ENCODE assay signal across 9 mouse cellular contexts in genomic region chr19:36677101-36678081, GRCm38 (mm10). TPM values are rescaled to one million over a fixed set of nuclear protein-coding genes. Genes with fewer than 3 reads are reported as not detected.
DNase-seq lines count a peak whose midpoint lies in the region; ATAC-seq and TF ChIP-seq lines count a peak whose summit lies in the region.
"Had no signal": no experiment of that assay in that cellular context is flagged by ENCODE, and none has a peak within 500 bp of the region (broad histone marks: within the 10 kb centered on the region; RNA-seq: fewer than 3 reads in every experiment).

No protein-coding gene starts in this region.

- no peak for TF ChIP-seq CTCF in midbrain, postnatal 0 days (IDR thresholded peaks at IDR 0.05)

- H3K4me3 ChIP-seq in midbrain, embryonic 10.5 days = no peak overlapping the region
- H3K4me3 ChIP-seq in midbrain, embryonic 14.5 days (replicated peaks; ENCODE audit: low read depth, low read length) = no peak overlapping the region
- no peak overlapping the region for H3K4me3 ChIP-seq in heart, embryonic 16.5 days (ENCODE audit: low read length)
- no peak overlapping the region for H3K4me3 ChIP-seq in midbrain, postnatal 0 days (ENCODE audit: low read depth, low read length)

- H3K27ac ChIP-seq in midbrain, embryonic 10.5 days (replicated peaks) = no peak overlapping the region; the same call in 1 of the 2 replicates
- no peak overlapping the region for H3K27ac ChIP-seq in midbrain, embryonic 14.5 days (replicated peaks; ENCODE audit: low read depth, low read length)
- H3K27ac ChIP-seq in heart, embryonic 16.5 days (ENCODE audit: low read length) = peak overlapping the region; percentile 74
- peak overlapping the region; percentile 69 for H3K27ac ChIP-seq in midbrain, postnatal 0 days (ENCODE audit: low read depth, low read length)

- no peak overlapping the region for H3K9ac ChIP-seq in midbrain, embryonic 14.5 days (replicated peaks; ENCODE audit: low read length)
- H3K9ac ChIP-seq in heart, embryonic 16.5 days (ENCODE audit: low read length) = peak overlapping the region; percentile 10; the same call in 1 of the 2 replicates
- no peak overlapping the region for H3K9ac ChIP-seq in midbrain, postnatal 0 days (replicated peaks; ENCODE audit: low read length, poor library complexity, severe bottlenecking)

- H3K4me1 ChIP-seq in midbrain, embryonic 10.5 days = peaks cover 16% of the 10 kb centered on the region
- peaks cover 15% of the 10 kb centered on the region for H3K4me1 ChIP-seq in midbrain, embryonic 14.5 days (ENCODE audit: control insufficient read depth, insufficient read depth, low read length)
- H3K4me1 ChIP-seq in heart, embryonic 16.5 days (ENCODE audit: control insufficient read depth, insufficient read depth, low read length) = peaks cover 46% of the 10 kb centered on the region
- peaks cover 3% of the 10 kb centered on the region; the same call in 1 of the 2 replicates for H3K4me1 ChIP-seq in midbrain, postnatal 0 days (ENCODE audit: insufficient read depth, low read length)

- no peaks in the 10 kb centered on the region for H3K36me3 ChIP-seq in midbrain, embryonic 10.5 days
- no peaks in the 10 kb centered on the region for H3K36me3 ChIP-seq in midbrain, embryonic 14.5 days (ENCODE audit: control insufficient read depth, insufficient read depth, low read length)
- no peaks in the 10 kb centered on the region for H3K36me3 ChIP-seq in heart, embryonic 16.5 days (ENCODE audit: control insufficient read depth, insufficient read depth)
- H3K36me3 ChIP-seq in midbrain, postnatal 0 days (ENCODE audit: insufficient read depth, low read length) = no peaks in the 10 kb centered on the region

- peak; percentile 56 for ATAC-seq in cerebellum, adult (ENCODE audit: insufficient number of reproducible peaks, low FRiP score, low TSS enrichment)
- no peak for ATAC-seq in midbrain, embryonic 14.5 days (ENCODE audit: low FRiP score, low TSS enrichment)
- 0 out of 2 replicates have a peak, but pooled peaks have one; percentile 14 for ATAC-seq in heart, embryonic 16.5 days (replicated peaks; ENCODE audit: extremely low read depth, insufficient read depth, low FRiP score)
- ATAC-seq in midbrain, postnatal 0 days (ENCODE audit: low FRiP score) = peak; percentile 42; the same call in 1 of the 2 replicates
- ATAC-seq: activated CD4-positive, CD25-positive, alpha-beta regulatory T cell, adult 4 months had no signal

- no peak overlapping the region for H3K4me2 ChIP-seq in midbrain, embryonic 14.5 days (ENCODE audit: low read length)
- H3K4me2 ChIP-seq in heart, embryonic 16.5 days (ENCODE audit: low read depth, low read length) = peak overlapping the region; percentile 3; the same call in 1 of the 2 replicates
- no peak overlapping the region for H3K4me2 ChIP-seq in midbrain, postnatal 0 days (ENCODE audit: low read depth, low read length, poor library complexity, severe bottlenecking)

- no peak for DNase-seq in cerebellum, adult 18-20 months
- DNase-seq in midbrain, embryonic 10.5 days (ENCODE audit: low spot score) = peak; percentile 8
- no peak for DNase-seq in midbrain, embryonic 14.5 days
- DNase-seq in midbrain, postnatal 0 days (ENCODE audit: low spot score) = peak; percentile 75
- DNase-seq in MN1 (ENCODE audit: low spot score) = no peak
- DNase-seq in frontal cortex, adult 2 months (ENCODE audit: extremely low spot score in 1 of 2, low spot score in 1 of 2) = no peak

- 90% methylated on average over 18 of the region's 18 CpGs for WGBS in midbrain, embryonic 10.5 days
- WGBS in midbrain, embryonic 14.5 days = 82% methylated on average over 18 of the region's 18 CpGs
- 49% methylated on average over 18 of the region's 18 CpGs for WGBS in heart, embryonic 16.5 days
- WGBS in midbrain, postnatal 0 days = 74% methylated on average over 18 of the region's 18 CpGs

- no peaks in the 10 kb centered on the region for H3K9me3 ChIP-seq in midbrain, embryonic 10.5 days (replicated peaks)
- H3K9me3 ChIP-seq in midbrain, embryonic 14.5 days (ENCODE audit: control insufficient read depth, low read length) = no peaks in the 10 kb centered on the region
- no peaks in the 10 kb centered on the region for H3K9me3 ChIP-seq in heart, embryonic 16.5 days (replicated peaks; ENCODE audit: control insufficient read depth, low read length)
- H3K9me3 ChIP-seq in midbrain, postnatal 0 days (ENCODE audit: low read length) = no peaks in the 10 kb centered on the region

- no peaks in the 10 kb centered on the region for H3K27me3 ChIP-seq in midbrain, embryonic 10.5 days (ENCODE audit: low read depth, poor library complexity, severe bottlenecking)
- no peaks in the 10 kb centered on the region for H3K27me3 ChIP-seq in midbrain, embryonic 14.5 days (ENCODE audit: control insufficient read depth, insufficient read depth, low read length)
- no peaks in the 10 kb centered on the region for H3K27me3 ChIP-seq in heart, embryonic 16.5 days (ENCODE audit: control insufficient read depth, insufficient read depth, low read length)
- H3K27me3 ChIP-seq in midbrain, postnatal 0 days (ENCODE audit: insufficient read depth, low read length) = no peaks in the 10 kb centered on the region

RNA-seq across cellular contexts. Expression of gene Ppp1r3c, which starts 59.1 kb away (rescaled TPM):
- 1.6 and 2.0 TPM in 2 replicates for polyA plus RNA-seq in midbrain, embryonic 10.5 days (2016; fragmentation: Nextera tagmentation; extraction: Ambion mirVana)
- 10.3 and 14.4 TPM in 2 replicates for polyA plus RNA-seq in midbrain, embryonic 14.5 days (2014; fragmentation: Nextera tagmentation; extraction: Ambion mirVana)
- polyA plus RNA-seq in heart, embryonic 16.5 days (2015; fragmentation: Nextera tagmentation; extraction: Ambion mirVana) = 105 and 117 TPM in 2 replicates
- total RNA-seq in midbrain, postnatal 0 days (2014; rRNA removed) = 26.2 and 26.7 TPM in 2 replicates
- 8.4 and 9.9 TPM in 2 replicates for polyA plus RNA-seq in midbrain, postnatal 0 days (2015; fragmentation: Nextera tagmentation; extraction: Ambion mirVana)
- 30.4 and 31.1 TPM in 2 replicates for polyA plus RNA-seq in frontal cortex, adult 2 months (2012; rRNA removed)
- polyA plus RNA-seq: activated CD4-positive, CD25-positive, alpha-beta regulatory T cell, adult 4 months had no signal

Comparison
In these comparisons a context has a peak if more than half of its experiments do, and no peak if none do; other contexts are left out.
1. DNase-seq: peak in midbrain, embryonic 10.5 days (single experiment) and midbrain, postnatal 0 days (single experiment); none in cerebellum, adult 18-20 months (0 of 2), midbrain, embryonic 14.5 days (single experiment), MN1 (single experiment) and frontal cortex, adult 2 months (0 of 2).
2. H3K27ac ChIP-seq: peak in heart, embryonic 16.5 days (single experiment) and midbrain, postnatal 0 days (single experiment); none in midbrain, embryonic 10.5 days (single experiment) and midbrain, embryonic 14.5 days (single experiment).